Mouse (Mus musculus) spleen, adult 2 months (tissue): ENCODE results near the gene Cdh13. TPM values are rescaled to one million over a fixed set of nuclear protein-coding genes. Genes with fewer than 3 reads are reported as not detected.

ENCODE experiments used
- DNase-seq, 2 experiments: peaks; one replicate each; pipeline versions ENCODE4 v3.0.0 to v3.0.0-alpha.2; 2012 to 2021; ENCODE audit warnings: low spot score in 2 of 2, low read depth in 1 of 2
- H3K27ac ChIP-seq: fragments of 200-500 bp; 2 replicates; pipeline ENCODE4 v1.5.1; 2012; ENCODE audit warnings: low read length, inconsistent platforms; ENCODE audit not compliant: insufficient read depth
- H3K27me3 ChIP-seq: fragments of 200-500 bp; 2 replicates; pipeline ENCODE4 v1.6.1; 2012; ENCODE audit warnings: mild to moderate bottlenecking, moderate library complexity, low read length, inconsistent platforms; ENCODE audit not compliant: control insufficient read depth, insufficient read depth
- H3K36me3 ChIP-seq: fragments of 200-500 bp; 2 replicates; pipeline ENCODE4 v1.6.1; 2012; ENCODE audit warnings: mild to moderate bottlenecking, low read length, inconsistent platforms; ENCODE audit not compliant: control insufficient read depth, insufficient read depth
- H3K4me1 ChIP-seq: fragments of 200-500 bp; 2 replicates; pipeline ENCODE4 v1.6.1; 2011; ENCODE audit warnings: inconsistent platforms; ENCODE audit not compliant: control insufficient read depth, insufficient read depth, insufficient read length
- H3K4me3 ChIP-seq: fragments of 200-500 bp; 2 replicates; pipeline ENCODE4 v1.5.1; 2011; ENCODE audit warnings: mild to moderate bottlenecking, inconsistent platforms; ENCODE audit not compliant: insufficient read depth, insufficient read length; ENCODE audit errors: extremely low read depth
- CTCF ChIP-seq: fragments of 200-500 bp; IDR thresholded peaks from 2 replicates; pipeline ENCODE4 v1.5.1; 2011; ENCODE audit warnings: mild to moderate bottlenecking, inconsistent platforms; ENCODE audit not compliant: insufficient read depth, insufficient read length, insufficient replicate concordance; ENCODE audit errors: extremely low read depth
- POLR2A ChIP-seq: fragments of 200-500 bp; IDR thresholded peaks from 2 replicates; pipeline ENCODE4 v1.6.1; 2011; ENCODE audit warnings: low read depth, low read length, inconsistent platforms
- WGBS: fragments of 180-500 bp; shearing (Covaris S2); methylation state at CpG from one replicate; pipeline ENCODE4 v1.1.7; 2018; 5-methylcytosine and 5-hydroxymethylcytosine counted together
- polyA plus RNA-seq: library from polyadenylated mRNA; depleted of rRNA; stranded (reverse); fragments of >200 nt; gene quantifications from 2 replicates; pipeline ENCODE4 v1.2.3, GENCODE M21; 2012

Gene Cdh13
- polyA plus RNA-seq, 1 experiment = 0.50 TPM

- no peak overlapping the region for H3K4me3 ChIP-seq
- H3K4me1 ChIP-seq = no peaks in the 10 kb centered on the region
- no peaks in the 10 kb centered on the region for H3K27me3 ChIP-seq
- no peak for TF ChIP-seq POLR2A
- TF ChIP-seq CTCF = no peak
- no peak for DNase-seq
- WGBS = 73% methylated on average over 12 of the region's 12 CpGs
- H3K27ac ChIP-seq = no peak overlapping the region
- no peaks in the 10 kb centered on the region for H3K36me3 ChIP-seq
Measured at GRCm38 (mm10) chr8:118316440-118316839, 32.9 kb downstream of the Cdh13 start.

- Histone ChIP-seq H3K27me3 (no peaks in the 10 kb centered on the region), H3K4me1 (no peaks in the 10 kb centered on the region), H3K36me3 (no peaks in the 10 kb centered on the region), H3K4me3 (no peak overlapping the region), H3K27ac (no peak overlapping the region)
- DNase-seq = no peak
- WGBS = 70% methylated on average over 1 of the region's 1 CpGs
- TF ChIP-seq CTCF = no peak
- TF ChIP-seq POLR2A = no peak
Measured at GRCm38 (mm10) chr8:118320566-118320965, 37.0 kb downstream of the Cdh13 start.

- DNase-seq = no peak
- no peak for TF ChIP-seq CTCF
- H3K4me1 ChIP-seq = no peaks in the 10 kb centered on the region
- H3K4me3 ChIP-seq = no peak overlapping the region
- H3K27me3 ChIP-seq = no peaks in the 10 kb centered on the region
- WGBS = 68% methylated on average over 3 of the region's 3 CpGs
- no peak overlapping the region for H3K27ac ChIP-seq
- no peaks in the 10 kb centered on the region for H3K36me3 ChIP-seq
Measured at GRCm38 (mm10) chr8:118323421-118323820, 39.9 kb downstream of the Cdh13 start.

GRCm38 (mm10) chr8:118334933-118335332 is 51.4 kb downstream of the Cdh13 start:
- Histone ChIP-seq H3K4me1 (no peaks in the 10 kb centered on the region), H3K27me3 (no peaks in the 10 kb centered on the region), H3K36me3 (no peaks in the 10 kb centered on the region), H3K4me3 (no peak overlapping the region), H3K27ac (no peak overlapping the region)
- 73% methylated on average over 7 of the region's 7 CpGs for WGBS
- TF ChIP-seq POLR2A (no peak), CTCF (no peak)
- DNase-seq = no peak

GRCm38 (mm10) chr8:118339711-118340110 is 56.2 kb downstream of the Cdh13 start:
- Histone ChIP-seq H3K36me3 (no peaks in the 10 kb centered on the region), H3K27ac (no peak overlapping the region), H3K4me1 (no peaks in the 10 kb centered on the region), H3K27me3 (no peaks in the 10 kb centered on the region), H3K4me3 (no peak overlapping the region)
- DNase-seq = no peak
- TF ChIP-seq POLR2A (no peak), CTCF (no peak)
- WGBS = 88% methylated on average over 3 of the region's 3 CpGs

- Histone ChIP-seq H3K4me3 (no peak overlapping the region), H3K36me3 (no peaks in the 10 kb centered on the region), H3K27ac (no peak overlapping the region), H3K27me3 (no peaks in the 10 kb centered on the region), H3K4me1 (no peaks in the 10 kb centered on the region)
- no peak for DNase-seq
- TF ChIP-seq CTCF = no peak
- no peak for TF ChIP-seq POLR2A
- 75% methylated on average over 4 of the region's 4 CpGs for WGBS
Measured at GRCm38 (mm10) chr8:118343267-118343666, 59.7 kb downstream of the Cdh13 start.

GRCm38 (mm10) chr8:118348710-118349489 is 65.4 kb downstream of the Cdh13 start:
- no peaks in the 10 kb centered on the region for H3K36me3 ChIP-seq
- no peaks in the 10 kb centered on the region for H3K27me3 ChIP-seq
- H3K4me1 ChIP-seq = no peaks in the 10 kb centered on the region
- TF ChIP-seq CTCF = no peak
- TF ChIP-seq POLR2A = no peak
- 92% methylated on average over 9 of the region's 9 CpGs for WGBS
- no peak for DNase-seq
- no peak overlapping the region for H3K27ac ChIP-seq
- no peak overlapping the region for H3K4me3 ChIP-seq
